In the genomic region with DNA sequence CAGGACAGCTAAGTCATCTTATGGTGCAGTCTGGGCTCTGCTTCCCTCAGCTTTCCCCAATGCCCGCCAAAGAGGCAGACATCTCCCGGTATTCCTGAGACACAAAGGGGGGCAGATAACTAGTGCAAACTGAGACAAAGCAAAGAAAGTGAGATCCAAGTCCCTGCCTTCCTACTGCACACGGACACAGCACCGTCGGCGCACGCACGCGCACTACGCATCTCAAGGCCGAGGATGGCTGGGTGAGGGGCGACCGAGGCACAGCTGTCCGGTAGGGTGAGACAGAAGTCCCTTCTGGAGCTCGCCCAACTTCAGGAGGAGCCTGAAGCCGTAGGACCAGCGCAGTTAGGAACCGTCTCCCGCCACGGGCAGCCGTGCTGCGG, we compare ENCODE assay signal across 8 mouse cellular contexts. TPM values are rescaled to one million over a fixed set of nuclear protein-coding genes. Genes with fewer than 3 reads are reported as not detected.
DNase-seq lines count a peak whose midpoint lies in the region; ATAC-seq lines count a peak whose summit lies in the region.

No protein-coding gene starts in this region.

- H3K4me1 ChIP-seq in forebrain, embryonic 16.5 days (replicated peaks; ENCODE audit: control insufficient read depth, insufficient read depth, low read length) = peaks cover 24% of the 10 kb centered on the region
- H3K4me1 ChIP-seq in limb, embryonic 11.5 days (ENCODE audit: control insufficient read depth, insufficient read depth, low read length) = 0 out of 2 replicates have a peak, but pooled peaks cover 17% of the 10 kb centered on the region
- peaks cover 21% of the 10 kb centered on the region for H3K4me1 ChIP-seq in midbrain, embryonic 11.5 days (ENCODE audit: control insufficient read depth, insufficient read depth, low read length)
- H3K4me1 ChIP-seq in stomach, embryonic 14.5 days (ENCODE audit: control insufficient read depth, insufficient read depth, low read length) = peaks cover 16% of the 10 kb centered on the region

- no peaks in the 10 kb centered on the region for H3K9me3 ChIP-seq in forebrain, embryonic 16.5 days (ENCODE audit: control insufficient read depth, low read length)
- H3K9me3 ChIP-seq in limb, embryonic 11.5 days (ENCODE audit: control insufficient read depth, low read length) = no peaks in the 10 kb centered on the region
- no peaks in the 10 kb centered on the region for H3K9me3 ChIP-seq in midbrain, embryonic 11.5 days (ENCODE audit: control insufficient read depth, low read length)
- H3K9me3 ChIP-seq in stomach, embryonic 14.5 days (ENCODE audit: control insufficient read depth, low read depth, low read length) = no peaks in the 10 kb centered on the region

- peak overlapping the region; percentile 80 for H3K4me3 ChIP-seq in forebrain, embryonic 16.5 days (replicated peaks; ENCODE audit: low read length)
- peak overlapping the region; percentile 70 for H3K4me3 ChIP-seq in limb, embryonic 11.5 days (ENCODE audit: low read depth, low read length)
- H3K4me3 ChIP-seq in midbrain, embryonic 11.5 days (ENCODE audit: low read depth, low read length) = peak overlapping the region; percentile 79
- peak overlapping the region; percentile 80 for H3K4me3 ChIP-seq in stomach, embryonic 14.5 days (ENCODE audit: low read depth, low read length)

- peak overlapping the region; percentile 96 for H3K9ac ChIP-seq in forebrain, embryonic 16.5 days (replicated peaks; ENCODE audit: low read depth, low read length)
- peak overlapping the region; percentile 87 for H3K9ac ChIP-seq in limb, embryonic 11.5 days (ENCODE audit: low read length)
- peak overlapping the region; percentile 91 for H3K9ac ChIP-seq in midbrain, embryonic 11.5 days (ENCODE audit: low read length)
- peak overlapping the region; percentile 90 for H3K9ac ChIP-seq in stomach, embryonic 14.5 days (replicated peaks; ENCODE audit: low read depth, low read length)

- WGBS in forebrain, embryonic 16.5 days = under 1% methylated on average over 17 of the region's 22 CpGs
- WGBS in limb, embryonic 11.5 days = under 1% methylated on average over 22 of the region's 22 CpGs
- WGBS in midbrain, embryonic 11.5 days = 0% methylated on average over 21 of the region's 22 CpGs
- WGBS in stomach, embryonic 14.5 days = under 1% methylated on average over 22 of the region's 22 CpGs

- peak; percentile 76 for DNase-seq in layer of hippocampus, adult 11-12 months (ENCODE audit: low spot score)
- no peak for DNase-seq in layer of hippocampus, adult 9-10 months (ENCODE audit: low spot score)
- DNase-seq in c-Kit-negative CD71-positive TER-119-positive erythroid progenitor cells, embryonic 14.5 days (ENCODE audit: low read depth, low spot score) = peak; percentile 44
- peak; percentile 77 for DNase-seq in induced T-regulatory cell, adult 2 months (ENCODE audit: low read depth)
- DNase-seq in limb, embryonic 11.5 days (ENCODE audit: low spot score) = peak; percentile 78
- DNase-seq in midbrain, embryonic 11.5 days (ENCODE audit: low spot score, missing footprints) = peak; percentile 97

- H3K27ac ChIP-seq in forebrain, embryonic 16.5 days (ENCODE audit: low read length) = peak overlapping the region; percentile 97
- peak overlapping the region; percentile 91 for H3K27ac ChIP-seq in limb, embryonic 11.5 days (replicated peaks; ENCODE audit: low read depth, low read length)
- peak overlapping the region; percentile 94 for H3K27ac ChIP-seq in midbrain, embryonic 11.5 days (ENCODE audit: low read depth, low read length)
- H3K27ac ChIP-seq in stomach, embryonic 14.5 days (ENCODE audit: low read length) = peak overlapping the region; percentile 92

- peaks cover 20% of the 10 kb centered on the region for H3K36me3 ChIP-seq in forebrain, embryonic 16.5 days (ENCODE audit: control insufficient read depth, insufficient read depth)
- H3K36me3 ChIP-seq in limb, embryonic 11.5 days (ENCODE audit: control insufficient read depth, insufficient read depth, low read length) = peaks cover 15% of the 10 kb centered on the region
- peaks cover 19% of the 10 kb centered on the region for H3K36me3 ChIP-seq in midbrain, embryonic 11.5 days (ENCODE audit: control insufficient read depth, insufficient read depth, low read length)
- H3K36me3 ChIP-seq in stomach, embryonic 14.5 days (ENCODE audit: control insufficient read depth, insufficient read depth, low read length) = peaks cover 28% of the 10 kb centered on the region

- peak; percentile 84 for ATAC-seq in forebrain, embryonic 16.5 days
- ATAC-seq in limb, embryonic 11.5 days (ENCODE audit: insufficient number of reproducible peaks, low FRiP score, low TSS enrichment, low read depth) = peak; percentile 80
- ATAC-seq in midbrain, embryonic 11.5 days (ENCODE audit: low FRiP score) = peak; percentile 85
- peak; percentile 79 for ATAC-seq in stomach, embryonic 14.5 days (ENCODE audit: insufficient number of reproducible peaks, insufficient read depth, low FRiP score, low read depth)

- H3K4me2 ChIP-seq in forebrain, embryonic 16.5 days (ENCODE audit: low read length) = peak overlapping the region; percentile 66
- peak overlapping the region; percentile 91 for H3K4me2 ChIP-seq in limb, embryonic 11.5 days (ENCODE audit: low read depth, severe bottlenecking)
- peak overlapping the region; percentile 74 for H3K4me2 ChIP-seq in midbrain, embryonic 11.5 days
- H3K4me2 ChIP-seq in stomach, embryonic 14.5 days (replicated peaks; ENCODE audit: low read depth, low read length) = peak overlapping the region; percentile 61

- H3K27me3 ChIP-seq in forebrain, embryonic 16.5 days (replicated peaks; ENCODE audit: control insufficient read depth, insufficient read depth, low read length) = no peaks in the 10 kb centered on the region
- no peaks in the 10 kb centered on the region for H3K27me3 ChIP-seq in limb, embryonic 11.5 days (ENCODE audit: control insufficient read depth, insufficient read depth, low read length)
- no peaks in the 10 kb centered on the region for H3K27me3 ChIP-seq in midbrain, embryonic 11.5 days (ENCODE audit: control insufficient read depth, insufficient read depth, low read length)
- no peaks in the 10 kb centered on the region for H3K27me3 ChIP-seq in stomach, embryonic 14.5 days (ENCODE audit: control insufficient read depth, insufficient read depth, low read length)

RNA-seq across cellular contexts. Expression of gene Ahsa2, which starts 0.5 kb away (rescaled TPM):
- polyA plus RNA-seq in forebrain, embryonic 16.5 days (2015; fragmentation: Nextera tagmentation; extraction: Ambion mirVana) = 148 and 158 TPM in 2 replicates
- 144 and 150 TPM in 2 replicates for polyA plus RNA-seq in limb, embryonic 11.5 days (2014; fragmentation: Nextera tagmentation; extraction: Ambion mirVana)
- polyA plus RNA-seq in midbrain, embryonic 11.5 days (2014; fragmentation: Nextera tagmentation; extraction: Ambion mirVana) = 171 and 184 TPM in 2 replicates
- 74.7 and 81.8 TPM in 2 replicates for polyA plus RNA-seq in stomach, embryonic 14.5 days (2014; fragmentation: Nextera tagmentation; extraction: Ambion mirVana)

RNA-seq across cellular contexts. Expression of gene 1700093K21Rik, which starts 23.6 kb away (rescaled TPM):
- polyA plus RNA-seq in forebrain, embryonic 16.5 days (2015; fragmentation: Nextera tagmentation; extraction: Ambion mirVana) = 0.30 and 0.35 TPM in 2 replicates
- polyA plus RNA-seq in limb, embryonic 11.5 days (2014; fragmentation: Nextera tagmentation; extraction: Ambion mirVana) = not detected in 2 replicates
- polyA plus RNA-seq in midbrain, embryonic 11.5 days (2014; fragmentation: Nextera tagmentation; extraction: Ambion mirVana) = not detected in 2 replicates
- polyA plus RNA-seq in stomach, embryonic 14.5 days (2014; fragmentation: Nextera tagmentation; extraction: Ambion mirVana) = not detected in 2 replicates
